Mouse (Mus musculus) neural tube, embryonic 12.5 days (tissue): ENCODE measurements at regions not wholly inside any gene's neighbourhood (a gene's known extent, or its start where the extent isn't known, plus 50 kb on each side); places are given as distances from the start of the nearest gene placed in this dataset.
"Not testable (repeated sequence)": the region's sequence is repeated elsewhere in the genome, so short reads cannot be mapped to it uniquely, and the experiment has no call there.

ENCODE experiments used
- ATAC-seq: fragments of 200-750 bp; cut with Nextera tagmentation; 2 replicates; pipeline ENCODE4 v1.8.0; 2017; ENCODE audit warnings: low read depth, mild to moderate bottlenecking, moderate TSS enrichment, moderate library complexity; ENCODE audit not compliant: low FRiP score
- H3K27ac ChIP-seq: fragments of 300-500 bp; sonication (generic); 2 replicates; pipeline ENCODE4 v1.5.1; 2016
- H3K27me3 ChIP-seq: fragments of 300-500 bp; sonication (generic); replicated peaks from 2 replicates; pipeline ENCODE4 v1.6.1; 2016; ENCODE audit warnings: mild to moderate bottlenecking
- H3K36me3 ChIP-seq: fragments of 300-500 bp; sonication (generic); 2 replicates; pipeline ENCODE4 v1.6.1; 2016; ENCODE audit warnings: mild to moderate bottlenecking
- H3K4me1 ChIP-seq: fragments of 300-500 bp; sonication (generic); 2 replicates; pipeline ENCODE4 v1.6.1; 2016
- H3K4me2 ChIP-seq: fragments of 300-500 bp; sonication (generic); replicated peaks from 2 replicates; pipeline ENCODE4 v1.6.1; 2016; ENCODE audit warnings: mild to moderate bottlenecking
- H3K4me3 ChIP-seq: fragments of 300-500 bp; sonication (generic); 2 replicates; pipeline ENCODE4 v1.5.1; 2016
- H3K9ac ChIP-seq: fragments of 300-500 bp; sonication (generic); 2 replicates; pipeline ENCODE4 v1.6.1; 2016; ENCODE audit warnings: mild to moderate bottlenecking
- H3K9me3 ChIP-seq: fragments of 300-500 bp; sonication (generic); 2 replicates; pipeline ENCODE4 v1.6.1; 2016; ENCODE audit warnings: mild to moderate bottlenecking
- WGBS: fragments of 180-500 bp; shearing (Covaris S2); methylation state at CpG from one replicate; pipeline ENCODE4 v1.1.7; 2016; 5-methylcytosine and 5-hydroxymethylcytosine counted together

GRCm38 (mm10) chrX:70606349-70606748 lies 129.4 kb upstream of the Tmem185a start:
- no peak overlapping the region for H3K4me2 ChIP-seq
- 73% methylated on average over 1 of the region's 1 CpGs for WGBS
- no peaks in the 10 kb centered on the region for H3K4me1 ChIP-seq
- ATAC-seq: no peak
- no peak overlapping the region for H3K27ac ChIP-seq
- no peaks in the 10 kb centered on the region for H3K27me3 ChIP-seq
- no peak overlapping the region for H3K4me3 ChIP-seq
- no peaks in the 10 kb centered on the region for H3K9me3 ChIP-seq
- H3K36me3 ChIP-seq: no peaks in the 10 kb centered on the region
- no peak overlapping the region for H3K9ac ChIP-seq

- H3K4me1 ChIP-seq, H3K9me3 ChIP-seq, H3K9ac ChIP-seq, H3K4me2 ChIP-seq, H3K36me3 ChIP-seq, H3K4me3 ChIP-seq, H3K27me3 ChIP-seq, H3K27ac ChIP-seq: not testable (repeated sequence)
- 19% methylated on average over 2 of the region's 2 CpGs for WGBS
- ATAC-seq: 0 out of 2 replicates have a peak, but pooled peaks have one; percentile 33
These were observed 105.4 kb upstream of the Tmem185a start for GRCm38 (mm10) chrX:70582344-70582743.

GRCm38 (mm10) chrX:70580171-70580570 lies 103.2 kb upstream of the Tmem185a start:
- no peaks in the 10 kb centered on the region for H3K27me3 ChIP-seq
- WGBS: 59% methylated on average over 1 of the region's 1 CpGs
- ATAC-seq: no peak

GRCm38 (mm10) chrX:70574243-70574642 lies 97.3 kb upstream of the Tmem185a start:
- not testable (repeated sequence) for H3K9ac ChIP-seq, H3K27ac ChIP-seq, H3K4me1 ChIP-seq, ATAC-seq, H3K4me2 ChIP-seq, H3K4me3 ChIP-seq, H3K9me3 ChIP-seq, H3K36me3 ChIP-seq, H3K27me3 ChIP-seq
- WGBS: 36% methylated on average over 1 of the region's 6 CpGs

More at GRCm38 (mm10) chrX:70580171-70580570, 103.2 kb upstream of the Tmem185a start:
- Histone ChIP-seq H3K27ac (no peak overlapping the region), H3K36me3 (no peaks in the 10 kb centered on the region), H3K4me2 (no peak overlapping the region), H3K9me3 (no peaks in the 10 kb centered on the region), H3K4me1 (no peaks in the 10 kb centered on the region), H3K4me3 (no peak overlapping the region), H3K9ac (no peak overlapping the region)

- not testable (repeated sequence) for H3K9ac ChIP-seq, H3K4me1 ChIP-seq, ATAC-seq, H3K4me2 ChIP-seq, H3K36me3 ChIP-seq, H3K27me3 ChIP-seq, H3K9me3 ChIP-seq, H3K4me3 ChIP-seq, H3K27ac ChIP-seq
- WGBS: 78% methylated on average over 3 of the region's 4 CpGs
These were observed 93.6 kb upstream of the Tmem185a start for GRCm38 (mm10) chrX:70570586-70570985.

- not testable (repeated sequence) for H3K9ac ChIP-seq, H3K4me3 ChIP-seq, H3K36me3 ChIP-seq, H3K27me3 ChIP-seq, H3K4me1 ChIP-seq, H3K9me3 ChIP-seq, H3K27ac ChIP-seq, H3K4me2 ChIP-seq
- peak; percentile 79 for ATAC-seq
- WGBS: 61% methylated on average over 5 of the region's 6 CpGs
These were observed 92.5 kb upstream of the Tmem185a start for GRCm38 (mm10) chrX:70569339-70569979.
